Mouse (Mus musculus) right cerebral cortex, postnatal 14 days (tissue): ENCODE measurements at regions not wholly inside any gene's neighbourhood (a gene's known extent, or its start where the extent isn't known, plus 50 kb on each side); places are given as distances from the start of the nearest gene placed in this dataset.

ENCODE experiments used
- DNase-seq: peaks from one replicate; pipeline ENCODE4 v3.0.0; 2022

GRCm38 (mm10) chr10:95622879-95623517 is 50.3 kb downstream of the Anapc15-ps start:
- no peak for DNase-seq

DNA sequence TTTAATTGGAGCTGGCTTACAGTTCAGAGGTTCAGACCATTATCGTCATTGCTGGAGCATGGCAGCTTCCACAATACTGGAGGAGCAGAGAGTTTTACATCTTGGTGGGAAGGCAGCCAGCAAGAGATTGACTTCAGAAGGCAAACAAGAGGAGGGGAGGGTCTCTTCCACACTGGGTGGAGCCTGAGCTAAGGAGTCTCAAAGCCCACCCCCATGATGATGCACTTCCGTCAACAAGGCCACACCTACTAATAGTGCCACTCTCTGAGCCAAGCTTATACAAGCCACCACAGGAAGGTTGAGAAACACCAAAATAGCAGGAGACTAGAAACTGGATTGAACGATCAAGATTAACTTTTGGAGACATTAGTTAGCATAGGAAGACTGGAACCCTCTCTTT is 52.5 kb downstream of the Anapc15-ps start:
- DNase-seq, result no peak

DNA sequence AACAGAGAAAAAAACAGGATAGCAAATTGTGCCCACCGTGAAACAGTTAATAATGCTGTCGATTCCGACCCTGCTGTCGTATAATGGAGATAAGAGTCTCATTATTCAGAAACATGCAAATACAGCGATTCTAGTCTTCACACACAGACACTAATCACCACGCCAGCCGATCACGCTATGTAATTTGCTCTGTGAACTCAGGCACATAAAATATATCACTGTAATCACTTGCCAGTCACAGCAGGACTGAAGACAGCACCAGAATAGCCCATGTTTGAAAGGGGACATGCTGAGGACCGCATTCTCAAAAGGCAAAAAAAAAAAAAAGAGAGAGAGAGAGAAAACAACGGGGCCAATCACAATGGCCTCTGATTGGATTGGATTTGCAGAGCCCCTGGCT is 53.6 kb downstream of the Anapc15-ps start:
- DNase-seq, result no peak

DNA sequence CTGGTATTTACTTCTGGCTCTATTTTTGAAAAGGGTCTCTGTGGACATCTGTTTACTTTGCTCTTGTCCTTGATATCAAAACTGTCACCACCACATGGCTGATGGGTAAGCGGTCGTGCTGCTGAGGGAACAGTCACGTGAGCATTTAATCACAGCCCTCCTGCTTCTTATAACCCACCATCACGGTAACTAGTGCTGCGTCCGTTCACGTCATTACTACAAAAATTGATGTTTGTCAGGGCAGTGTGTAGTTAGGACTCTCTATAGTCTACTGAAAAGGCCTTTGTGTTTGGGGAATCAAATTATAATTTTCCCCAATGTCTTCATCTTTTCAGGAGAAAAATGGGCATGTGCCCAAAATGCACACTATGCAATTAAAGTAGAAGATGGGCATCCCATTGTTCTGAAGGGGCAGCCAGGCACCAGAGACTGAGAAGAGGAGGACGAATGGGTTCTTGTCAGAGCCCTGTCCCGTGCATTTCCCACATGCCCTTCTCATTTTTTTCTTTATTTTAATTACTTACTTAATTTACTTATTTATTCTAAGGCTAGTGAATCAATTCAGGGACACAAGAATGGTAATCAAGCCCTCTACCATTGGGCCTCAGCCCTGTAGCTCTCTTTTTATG is 54.6 kb upstream of the Nudt4 start:
- DNase-seq, result no peak

DNA sequence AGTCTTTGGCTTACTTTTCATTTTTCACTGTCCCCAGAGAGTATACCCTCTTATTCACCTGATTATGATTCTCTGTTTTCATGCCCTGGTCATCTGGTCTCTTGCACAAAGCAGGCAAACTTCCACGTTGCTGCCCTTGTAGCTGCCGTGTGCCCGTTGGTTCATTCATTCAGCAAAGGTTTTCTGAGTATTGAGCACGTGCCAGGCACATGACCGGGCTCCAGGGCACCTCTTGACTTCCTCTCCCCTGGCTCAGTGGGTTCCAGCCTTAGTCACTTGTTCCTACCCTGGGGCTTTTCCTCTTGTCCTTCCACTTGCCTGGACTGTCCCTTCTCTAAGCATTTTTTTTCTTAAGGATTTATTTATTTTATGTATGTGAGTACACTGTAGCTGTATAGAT is 52.9 kb upstream of the Nudt4 start:
- no peak for DNase-seq

DNA sequence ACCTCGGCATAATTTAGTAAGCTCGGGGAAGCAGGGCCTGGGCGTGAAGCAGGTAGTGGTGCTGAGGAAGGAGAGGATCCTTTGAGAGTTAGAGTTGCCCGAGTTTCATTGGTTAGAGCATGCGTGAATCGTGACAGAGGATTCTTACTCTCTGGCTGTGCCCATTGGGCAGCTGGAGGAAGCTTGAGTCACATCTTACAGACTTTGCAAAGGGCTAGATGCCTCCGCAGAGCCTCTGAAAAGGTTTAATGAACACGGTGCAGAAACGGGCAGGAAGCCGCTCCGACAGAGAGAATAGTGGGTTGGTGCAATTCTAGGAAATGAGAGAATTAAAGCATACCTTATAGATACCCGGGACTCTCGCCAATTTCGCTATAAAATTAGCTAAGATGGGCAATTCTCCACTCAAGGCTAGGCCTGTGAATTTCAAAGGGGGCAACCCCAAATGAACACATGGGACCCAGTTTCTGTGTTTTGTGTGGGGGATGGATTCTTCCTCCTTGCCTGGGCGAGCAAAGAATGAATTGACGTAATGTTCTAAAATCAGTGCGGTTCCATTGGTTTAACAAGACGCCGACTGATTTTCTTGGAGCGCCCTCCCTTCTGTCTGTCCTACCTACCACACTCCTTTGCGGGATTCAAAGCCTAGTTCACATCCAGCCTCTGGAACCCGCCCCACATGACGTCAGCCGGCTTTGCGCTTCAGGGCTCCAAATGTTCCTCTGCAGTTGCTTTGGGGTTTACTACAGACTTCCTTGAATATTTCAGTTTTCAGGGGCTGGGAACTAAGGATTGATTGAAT is 52.1 kb upstream of the Nudt4 start:
- DNase-seq, result peak; percentile 39
